Mouse (Mus musculus) activated CD4-positive, CD25-positive, alpha-beta regulatory T cell, adult 4 months (primary cell): ENCODE data around the gene Defb5. TPM values are rescaled to one million over a fixed set of nuclear protein-coding genes. Genes with fewer than 3 reads are reported as not detected.
A peak's percentile ranks its signal among the peaks of the same experiment; 100 is the strongest.
"Not testable (repeated sequence)": the region's sequence is repeated elsewhere in the genome, so short reads cannot be mapped to it uniquely, and the experiment has no call there.

Source experiments
- ATAC-seq: one replicate; pipeline ENCODE4 v1.8.0; 2017
- polyA plus RNA-seq, 2 experiments: library from polyadenylated mRNA; unstranded; fragments of 100-300 nt; shearing (Covaris generic); gene quantifications; one replicate each; pipeline ENCODE4 v1.2.1; 2017

Defb5 gene
- polyA plus RNA-seq, result not detected

DNA sequence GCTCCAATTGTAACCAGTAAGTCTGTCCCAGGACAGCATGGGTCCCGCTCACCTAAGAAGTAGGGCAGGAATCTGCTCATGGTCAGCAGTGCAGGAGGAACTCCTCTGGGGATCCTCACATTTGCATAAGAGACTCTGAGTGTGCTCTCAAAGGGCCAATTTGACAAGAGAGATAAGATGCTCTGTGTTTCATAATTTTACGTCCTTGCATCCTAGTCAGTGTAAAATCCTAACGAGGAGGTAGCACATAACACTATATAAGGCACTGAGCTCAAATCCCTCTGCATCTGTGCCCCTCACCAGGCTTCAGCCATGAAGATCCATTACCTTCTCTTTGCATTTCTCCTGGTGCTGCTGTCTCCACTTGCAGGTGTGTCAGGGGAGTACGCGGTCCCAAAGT lies at the start of gene Defb5:
Defb5 (plus strand) TSS at position 301 of the 400 bp plus-strand sequence.
- ATAC-seq, result no peak

DNA sequence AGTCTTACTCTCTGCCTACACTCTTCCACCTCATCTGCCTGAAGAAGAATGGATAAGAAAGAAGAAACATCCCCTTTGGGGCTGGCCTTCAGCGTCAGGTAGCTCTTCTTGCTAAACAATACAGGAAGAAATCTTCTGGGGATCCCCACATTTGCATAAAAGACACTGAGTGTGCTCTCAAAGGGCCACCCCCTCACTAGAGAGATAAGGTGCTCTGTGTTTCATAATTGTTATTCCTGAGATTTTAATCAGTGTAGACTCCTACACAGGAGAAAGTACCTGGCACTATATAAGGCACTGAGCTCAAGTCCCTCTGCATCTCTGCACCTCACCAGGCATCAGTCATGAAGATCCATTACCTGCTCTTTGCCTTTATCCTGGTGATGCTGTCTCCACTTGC lies 22.2 kb upstream of the Defb5 start, which contains the start of gene Defb6:
Defb6 (plus strand) TSS at position 318 of the 400 bp plus-strand sequence.
- ATAC-seq, result peak; percentile 61

- no peak for ATAC-seq
Measured at GRCm38 (mm10) chr8:19238101-19238500, 9.3 kb upstream of the Defb5 start.

DNA sequence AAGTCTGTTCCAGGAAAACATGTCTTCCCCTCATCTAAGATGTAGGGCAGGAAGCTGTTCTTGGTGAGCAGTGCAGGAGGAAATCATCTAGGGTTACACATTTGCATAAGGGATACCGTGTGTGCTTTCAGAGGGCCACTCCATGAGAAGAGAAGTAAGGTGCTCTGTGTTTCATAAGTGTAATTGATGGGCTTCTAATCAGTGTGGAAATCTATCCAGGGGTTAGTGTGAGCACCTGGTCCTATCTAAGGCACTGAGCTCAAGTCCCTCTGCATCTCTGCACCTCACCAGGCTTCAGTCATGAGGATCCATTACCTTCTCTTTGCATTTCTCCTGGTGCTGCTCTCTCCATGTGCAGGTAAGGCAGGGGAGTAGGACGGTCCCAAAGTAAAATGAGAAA lies 7.8 kb upstream of the Defb5 start, which contains the start of gene Defb46:
Defb46 (plus strand) TSS at position 301 of the 400 bp plus-strand sequence.
- no peak for ATAC-seq

GRCm38 (mm10) chr8:19258136-19258535 lies 10.8 kb downstream of the Defb5 start:
- no peak for ATAC-seq

DNA sequence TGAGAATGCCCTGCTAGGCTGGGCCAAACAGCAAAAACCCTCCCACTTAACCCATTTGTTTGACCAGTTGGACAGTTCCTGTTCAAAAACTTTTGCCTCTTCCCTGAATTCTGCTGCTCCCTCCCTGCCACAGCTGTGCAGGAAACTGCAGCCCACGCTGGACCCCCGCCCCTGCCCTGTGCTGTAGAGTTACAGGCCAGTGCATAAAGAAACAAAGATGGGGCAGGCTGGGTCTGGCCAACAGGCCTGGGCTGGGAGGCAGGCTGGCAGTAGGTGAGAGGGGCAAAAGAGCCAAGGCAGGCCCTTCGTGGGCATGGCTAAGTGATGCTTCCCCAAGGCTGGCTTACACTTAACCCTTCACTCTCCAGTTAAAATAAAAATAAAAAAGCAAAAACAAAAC lies 12.3 kb downstream of the Defb5 start:
- ATAC-seq, result no peak

- not testable (repeated sequence) for ATAC-seq
Measured at GRCm38 (mm10) chr8:19293060-19293459, 45.7 kb downstream of the Defb5 start, which contains the start of gene Defb3. Gene Defb3, plus strand, starts transcription at chr8:19293360.

GRCm38 (mm10) chr8:19298361-19298760 lies 51.0 kb downstream of the Defb5 start:
- not testable (repeated sequence) for ATAC-seq

Other genes with a start within 250 kb of the Defb5 start
- gene Defb38, start 221.0 kb upstream of the Defb5 start, polyA plus RNA-seq, result not detected
- not detected for gene Defb39, start 182.8 kb upstream of the Defb5 start, polyA plus RNA-seq
- gene Defb12, start 132.7 kb upstream of the Defb5 start, polyA plus RNA-seq, result not detected
- not detected for gene Defb34, start 123.8 kb upstream of the Defb5 start, polyA plus RNA-seq
- gene Gm45826, start 106.8 kb upstream of the Defb5 start, polyA plus RNA-seq, result not detected
- not detected for gene Defb14, start 53.2 kb upstream of the Defb5 start, polyA plus RNA-seq
- gene Defb4, start 48.9 kb upstream of the Defb5 start, polyA plus RNA-seq, result not detected
- gene Defb6, start 22.1 kb upstream of the Defb5 start, polyA plus RNA-seq, result not detected
- gene Defb46, start 7.7 kb upstream of the Defb5 start, polyA plus RNA-seq, result not detected
- not detected for gene Defb3, start 45.8 kb downstream of the Defb5 start, polyA plus RNA-seq
- gene Defb8, start 200.0 kb downstream of the Defb5 start, polyA plus RNA-seq, result not detected
- not detected for gene Defb7, start 247.5 kb downstream of the Defb5 start, polyA plus RNA-seq